Mouse (Mus musculus): ENCODE measurements around the gene Tsga10ip. TPM values are rescaled to one million over a fixed set of nuclear protein-coding genes. Genes with fewer than 3 reads are reported as not detected.
A peak's percentile ranks its signal among the peaks of the same experiment; 100 is the strongest.
"Not testable (repeated sequence)": the region's sequence is repeated elsewhere in the genome, so short reads cannot be mapped to it uniquely, and the experiment has no call there.

Gene Tsga10ip
- total RNA-seq, 2 experiments from 2014 or later: not detected

DNA sequence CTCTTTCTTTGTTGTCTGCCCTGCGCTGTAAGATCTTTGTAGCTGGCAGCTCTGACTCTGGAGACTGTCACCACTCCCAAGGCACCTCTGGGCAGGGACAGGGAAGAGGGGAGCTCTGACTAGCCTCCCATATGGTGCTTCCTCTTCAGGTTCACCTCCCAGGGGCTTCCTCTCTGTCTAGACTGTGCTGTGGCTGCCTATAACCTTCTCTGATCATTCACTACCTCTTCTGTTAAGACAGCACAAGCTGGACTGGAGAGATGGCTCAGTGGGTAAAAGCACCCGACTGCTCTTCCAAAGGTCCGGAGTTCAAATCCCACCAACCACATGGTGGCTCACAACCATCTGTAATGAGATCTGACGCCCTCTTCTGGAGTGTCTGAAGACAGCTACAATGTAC, 1.3 kb downstream of the Tsga10ip start:
- DNase-seq; intact Hi-C loops (cut with DNase I): not testable (repeated sequence)

DNA sequence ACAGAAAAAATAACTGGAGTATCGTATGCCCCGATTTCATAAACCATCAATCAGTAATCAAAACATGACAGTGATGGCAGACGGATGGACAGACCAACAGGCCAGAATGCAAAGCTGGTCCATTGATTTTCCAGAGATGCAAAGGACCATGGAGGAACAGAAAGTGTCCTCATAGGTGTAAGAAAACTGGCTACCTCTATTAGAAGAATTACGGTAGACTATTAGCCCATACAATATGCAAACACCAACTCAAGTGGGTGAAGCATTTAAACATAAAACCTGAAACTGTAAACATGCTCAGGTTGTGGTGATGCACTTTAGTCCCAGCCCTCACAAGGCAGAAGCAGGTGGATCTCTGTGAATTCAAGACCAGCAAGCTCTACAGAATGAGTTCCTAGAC, 7.0 kb downstream of the Tsga10ip start:
- intact Hi-C loops (cut with DNase I): no loop called here
- no peak for DNase-seq

DNA sequence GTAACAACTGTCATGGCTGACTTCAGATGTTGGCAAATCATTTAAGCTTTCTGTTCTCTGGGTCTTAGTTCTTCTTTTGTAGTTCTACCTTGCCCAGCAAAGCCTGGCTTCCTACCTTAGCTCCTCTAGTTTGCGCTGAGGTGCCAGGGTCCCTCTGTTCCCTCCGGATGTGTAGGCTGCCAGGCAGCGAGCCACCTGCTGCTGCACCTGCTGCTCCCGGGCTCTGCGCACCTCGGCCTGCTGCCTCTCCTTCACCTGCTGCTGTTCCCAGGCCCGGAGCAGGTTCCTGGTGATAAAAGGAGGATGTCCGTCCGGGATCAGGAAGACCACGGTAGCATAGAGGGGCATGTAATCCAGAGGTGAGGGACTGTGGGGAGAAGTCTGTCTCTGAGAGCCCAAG, 8.2 kb downstream of the Tsga10ip start:
- intact Hi-C loops (cut with DNase I): no loop called here
- DNase-seq: no peak

- peak; percentile 64 to 72 for DNase-seq
- intact Hi-C loops (cut with DNase I): no loop called here
These were observed 9.4 kb downstream of the Tsga10ip start for GRCm38 (mm10) chr19:5392892-5393291.

DNA sequence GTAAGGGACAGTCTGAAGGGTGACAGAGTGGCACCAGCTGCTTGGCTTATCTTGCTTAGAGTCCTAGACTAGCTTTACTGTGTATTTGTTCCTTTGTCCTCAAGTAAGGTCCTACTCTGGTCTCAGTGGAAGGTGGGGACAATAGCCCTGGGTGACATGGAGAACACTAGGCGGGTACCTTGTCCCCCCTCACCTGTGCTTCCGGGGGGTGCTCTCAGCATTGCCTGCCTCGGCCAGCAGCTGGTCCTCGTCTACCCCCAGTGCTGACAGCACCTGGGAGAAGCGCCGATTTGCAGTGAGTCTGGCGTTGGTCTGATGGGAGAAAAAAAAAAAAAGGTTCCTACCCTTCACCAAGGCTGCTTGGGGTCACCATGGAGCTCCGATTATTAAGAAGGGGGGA, 11.9 kb downstream of the Tsga10ip start:
- DNase-seq: no peak
- intact Hi-C loops (cut with DNase I): loop anchor here (2.0 kb wide), 1 partner anchor 32 kb away; no protein-coding TSS in a partner anchor

GRCm38 (mm10) chr19:5389647-5390046, 12.7 kb downstream of the Tsga10ip start:
- DNase-seq: peak; percentile 30 to 54
- intact Hi-C loops (cut with DNase I): loop anchor here (2.0 kb wide), 1 partner anchor 33 kb away; no protein-coding TSS in a partner anchor

DNA sequence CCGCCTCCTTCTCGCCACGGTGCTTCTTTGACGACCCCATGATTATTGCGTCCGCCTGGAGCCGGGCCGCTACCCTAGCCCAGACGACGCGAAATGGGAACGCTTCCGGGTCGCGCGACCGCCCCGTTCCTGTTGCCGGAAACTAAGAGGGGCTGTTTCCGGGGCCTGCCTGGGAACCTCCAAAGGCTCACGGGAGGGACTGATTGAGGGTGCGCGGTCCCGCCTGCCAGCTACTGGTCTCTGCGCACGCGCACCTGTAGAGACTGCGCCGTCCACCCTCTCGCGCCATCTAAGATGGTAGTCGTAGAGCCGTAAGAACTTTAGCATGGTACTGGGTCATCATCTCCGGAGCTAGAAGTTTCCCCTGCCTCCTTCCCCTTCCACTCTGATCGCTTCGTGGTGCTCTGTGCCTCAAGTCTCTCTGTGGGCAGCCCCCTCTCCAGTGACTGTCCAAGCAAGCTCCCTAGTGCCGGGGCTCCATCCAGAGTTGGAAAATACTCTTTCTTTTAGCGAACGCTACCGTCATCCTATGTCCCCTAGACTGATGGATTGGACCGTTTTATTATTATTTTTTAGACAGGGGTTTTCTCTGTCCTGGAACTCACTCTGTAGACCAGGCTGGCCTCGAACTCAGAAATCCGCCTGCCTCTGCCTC, 13.6 kb downstream of the Tsga10ip start, which contains the start of gene Sart1:
Gene Sart1, minus strand, starts transcription at position 116 of the 655 bp plus-strand sequence.
- peak; percentile 96 for DNase-seq
- intact Hi-C loops (cut with DNase I): loop anchor here (1.0 kb wide), 1 partner anchor 22 kb away; the partner anchor contains the start of gene Eif1ad

DNA sequence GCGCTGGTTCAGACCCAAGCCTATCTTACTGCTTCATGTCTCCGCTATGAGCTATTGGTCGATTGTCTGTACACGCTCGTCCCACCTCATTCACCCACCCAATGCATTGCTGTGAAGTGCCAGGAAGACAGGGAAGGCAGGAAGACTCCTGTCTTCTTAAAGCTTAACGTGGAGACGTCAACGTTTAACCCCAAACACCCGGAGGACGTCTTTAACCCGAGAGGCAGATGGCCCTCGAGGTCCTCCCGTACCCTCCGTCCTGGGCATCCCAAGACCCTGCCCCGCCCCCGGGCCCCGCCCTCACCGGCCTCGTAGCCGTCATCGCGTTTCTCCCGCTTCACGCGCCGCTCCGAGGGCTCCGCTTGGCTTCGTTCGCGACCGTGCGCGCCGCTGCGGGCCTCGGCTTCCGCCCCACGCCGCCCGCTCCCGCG, 14.3 kb downstream of the Tsga10ip start:
- DNase-seq: peak in 1 of 2 experiments; percentile 52
- intact Hi-C loops (cut with DNase I): loop anchor here (1.0 kb wide), 1 partner anchor 22 kb away; the partner anchor contains the start of gene Eif1ad

DNA sequence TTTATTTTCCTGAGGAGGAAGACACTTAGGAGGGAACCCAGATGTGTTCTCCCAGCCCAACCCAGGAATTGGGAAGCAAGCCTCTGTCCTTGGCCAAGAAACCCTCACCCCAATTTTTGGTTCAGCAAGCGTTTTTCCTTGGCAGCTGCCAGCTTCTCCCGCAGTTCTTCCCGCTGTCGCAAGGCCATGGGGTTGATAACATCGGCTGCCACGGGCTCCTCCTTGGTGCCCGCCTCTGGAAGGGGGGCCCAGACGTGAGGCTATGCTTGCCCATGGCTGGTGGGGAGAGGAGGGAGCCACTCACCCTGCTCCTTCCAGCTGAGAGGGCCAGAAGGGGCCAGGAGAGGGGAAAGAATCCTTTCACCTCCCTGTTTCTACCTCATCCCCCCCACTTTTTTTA, 17.6 kb downstream of the Tsga10ip start:
- intact Hi-C loops (cut with DNase I): no loop called here
- DNase-seq: no peak

GRCm38 (mm10) chr19:5383326-5383725, 19.0 kb downstream of the Tsga10ip start:
- intact Hi-C loops (cut with DNase I): no loop called here
- DNase-seq: no peak

GRCm38 (mm10) chr19:5377446-5377845, 24.9 kb downstream of the Tsga10ip start:
- intact Hi-C loops (cut with DNase I): no loop called here
- no peak for DNase-seq

GRCm38 (mm10) chr19:5374748-5375147, 27.6 kb downstream of the Tsga10ip start:
- DNase-seq: no peak
- intact Hi-C loops (cut with DNase I): no loop called here

DNA sequence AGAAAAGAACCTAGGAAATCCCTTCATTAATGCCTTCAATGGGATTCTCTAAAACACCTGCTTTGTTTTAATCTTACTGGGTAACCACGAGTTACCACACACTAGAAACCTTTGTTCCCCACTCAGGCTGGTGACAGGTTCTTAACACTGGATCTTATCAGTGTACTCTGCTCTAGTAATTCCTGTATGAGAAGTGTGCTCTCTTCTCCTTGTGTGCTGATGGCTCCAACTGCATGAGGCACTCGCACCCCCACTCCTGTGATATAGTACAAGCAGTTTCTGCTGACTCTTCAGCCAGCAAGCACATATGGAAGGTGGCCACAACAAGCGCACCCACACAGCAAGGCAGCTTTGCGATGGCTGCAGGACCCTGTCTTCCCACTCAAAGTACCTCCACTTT, 28.1 kb downstream of the Tsga10ip start:
- intact Hi-C loops (cut with DNase I): no loop called here
- DNase-seq: no peak

DNA sequence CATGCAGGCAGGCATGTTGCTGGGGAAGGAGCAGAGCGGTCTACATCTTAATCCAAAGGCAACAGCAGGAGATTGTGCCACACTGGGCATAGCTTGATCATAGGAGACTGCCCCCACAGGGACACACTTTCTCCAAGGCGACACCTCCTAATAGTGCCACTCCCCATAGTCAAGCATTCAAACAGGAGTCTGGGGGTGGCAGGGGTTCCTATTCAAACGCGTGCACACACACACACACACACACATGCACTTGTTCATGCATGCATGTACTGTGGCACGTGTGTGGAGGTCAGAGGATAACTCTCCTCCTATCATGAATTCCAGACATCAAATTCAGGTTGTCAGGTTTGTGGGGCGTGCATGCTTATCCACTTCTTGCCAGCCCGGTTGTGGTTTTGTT, 29.6 kb downstream of the Tsga10ip start:
- DNase-seq: no peak
- intact Hi-C loops (cut with DNase I): no loop called here

DNA sequence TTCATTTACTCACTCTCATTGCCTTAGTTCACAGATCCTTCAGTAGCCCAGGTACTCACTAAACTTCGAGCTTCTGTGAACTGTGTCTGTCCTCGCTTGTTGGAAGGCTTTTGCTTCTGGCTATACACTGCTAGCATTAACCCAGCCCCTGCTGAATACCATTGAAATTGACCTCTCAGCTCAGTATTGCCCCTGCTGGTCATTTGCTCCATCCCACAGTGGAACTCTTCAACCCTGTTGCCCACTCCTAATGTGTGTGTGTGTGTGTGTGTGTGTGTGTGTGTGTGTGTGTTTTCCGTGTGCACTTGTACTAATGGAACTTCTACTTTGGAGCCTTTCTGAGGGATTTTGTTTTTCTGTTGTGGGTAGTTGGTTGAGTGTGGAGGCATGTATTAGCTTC, 31.4 kb downstream of the Tsga10ip start:
- no peak for DNase-seq
- intact Hi-C loops (cut with DNase I): no loop called here

DNA sequence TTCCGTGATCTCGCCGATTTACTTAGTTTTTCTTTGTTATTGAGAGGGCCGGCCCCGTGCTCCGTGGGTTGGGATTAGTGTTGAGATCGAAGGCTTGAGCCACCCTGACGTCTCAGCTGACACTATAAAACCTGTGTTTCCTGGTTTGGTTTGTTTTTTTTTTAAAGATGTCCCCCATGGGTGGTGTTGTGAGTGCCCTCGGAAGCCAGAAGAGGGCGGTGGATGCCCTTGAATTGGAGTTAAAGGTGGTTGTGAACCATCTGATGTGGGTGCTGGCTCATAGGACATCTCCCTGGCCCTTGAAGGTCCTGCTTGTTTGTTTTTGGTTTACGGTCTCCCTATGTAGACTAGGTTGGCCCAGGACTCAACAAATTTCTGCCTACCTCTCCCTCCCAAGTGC, 34.9 kb downstream of the Tsga10ip start:
- intact Hi-C loops (cut with DNase I): loop anchor here (2.0 to 5.0 kb wide), 2 partner anchors 61 to 120 kb away; partner anchors contain the start of gene Mus81
- no peak for DNase-seq

- intact Hi-C loops (cut with DNase I): loop anchor here (2.0 to 5.0 kb wide), 2 partner anchors 62 to 120 kb away; partner anchors contain the start of gene Mus81
- DNase-seq: no peak
These were observed 35.3 kb downstream of the Tsga10ip start, which contains the start of gene Banf1 for GRCm38 (mm10) chr19:5367053-5367359. TSS of gene Banf1 (minus strand) at chr19:5367168.

- DNase-seq: peak; percentile 97 to 98
- intact Hi-C loops (cut with DNase I): loop anchor here (1.0 to 5.0 kb wide), 3 partner anchors 22 to 121 kb away; partner anchors contain the start of genes Mus81 and Sart1
These were observed 35.9 kb downstream of the Tsga10ip start, which contains the start of gene Eif1ad for GRCm38 (mm10) chr19:5366175-5367052. TSS of gene Eif1ad (plus strand) at chr19:5366741.

DNA sequence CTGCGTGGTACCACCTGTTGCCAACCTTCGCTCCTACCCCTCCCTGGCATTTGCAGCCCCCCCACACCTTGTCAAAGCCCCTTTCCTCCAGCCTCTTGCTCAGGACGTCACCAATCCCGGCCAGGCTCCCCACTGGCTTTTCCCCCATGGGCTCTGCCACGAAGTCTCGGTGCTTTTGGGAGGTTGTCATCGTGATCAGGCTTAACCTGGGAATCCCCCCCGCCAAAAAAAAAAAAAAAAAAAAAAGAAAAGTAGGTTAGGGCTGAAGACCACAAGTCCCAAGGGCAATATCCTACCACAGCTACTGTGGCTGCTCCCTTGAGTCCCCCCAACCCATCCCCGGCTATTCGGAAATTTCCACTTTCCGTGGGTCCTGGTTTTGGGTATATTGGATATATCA, 36.6 kb downstream of the Tsga10ip start:
- DNase-seq: no peak
- intact Hi-C loops (cut with DNase I): loop anchor here (1.0 to 5.0 kb wide), 3 partner anchors 23 to 122 kb away; partner anchors contain the start of genes Mus81 and Sart1

GRCm38 (mm10) chr19:5364124-5364523, 38.2 kb downstream of the Tsga10ip start:
- intact Hi-C loops (cut with DNase I): no loop called here
- DNase-seq: no peak

DNA sequence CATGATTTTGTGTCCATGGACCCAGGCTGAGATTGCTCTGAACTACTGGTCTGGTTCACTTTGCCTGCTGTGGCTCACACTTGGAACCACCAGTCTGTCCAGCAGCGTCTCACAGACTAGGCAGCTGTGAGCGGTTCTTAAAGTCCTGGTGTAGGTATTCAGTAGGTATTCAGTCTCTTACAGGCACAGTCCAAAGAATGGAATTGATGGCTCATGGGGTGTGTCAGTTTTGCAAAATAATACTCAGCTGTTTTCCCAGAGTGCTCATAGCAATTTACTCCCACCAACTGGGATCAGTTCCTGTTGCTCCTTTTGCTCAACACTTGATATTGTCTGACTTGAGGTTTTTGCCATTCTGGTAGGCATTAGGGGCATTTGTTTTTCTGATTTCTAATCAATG, 40.1 kb downstream of the Tsga10ip start:
- DNase-seq: no peak
- intact Hi-C loops (cut with DNase I): no loop called here

Measured in heart, postnatal 10 days (tissue).